ENCODE assay signal across 16 mouse cellular contexts in the genomic region with DNA sequence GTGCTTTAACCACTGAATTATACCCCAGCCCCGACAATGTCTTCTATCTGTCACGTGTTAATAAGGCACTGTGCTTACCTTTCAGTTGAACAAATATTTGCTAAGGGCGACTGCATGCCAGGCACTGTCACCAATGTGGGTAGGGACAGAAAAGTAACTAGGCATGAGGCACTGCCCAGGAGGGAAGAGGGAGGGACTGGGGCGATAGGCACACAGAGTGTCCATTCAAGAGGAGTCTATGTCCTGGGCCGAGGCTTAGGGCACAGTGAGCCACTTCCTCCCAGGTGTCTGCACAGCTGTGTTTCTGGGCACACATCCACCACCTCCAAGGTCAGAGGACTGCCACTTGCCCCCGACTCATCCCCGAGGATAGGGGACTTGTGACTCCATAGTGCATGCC. TPM values are rescaled to one million over a fixed set of nuclear protein-coding genes. Genes with fewer than 3 reads are reported as not detected.
DNase-seq lines count a peak whose midpoint lies in the region; ATAC-seq and TF ChIP-seq lines count a peak whose summit lies in the region.
"Had no signal": no experiment of that assay in that cellular context is flagged by ENCODE, and none has a peak within 500 bp of the region (broad histone marks: within the 10 kb centered on the region; RNA-seq: fewer than 3 reads in every experiment).

TSS of gene Ubxn10 (minus strand) at position 137 of the 400 bp plus-strand sequence.

- no peak within 1 kb of the TSS for H3K4me2 ChIP-seq in hindbrain, embryonic 11.5 days (replicated peaks; ENCODE audit: low read depth, low read length)
- no peak within 1 kb of the TSS for H3K4me2 ChIP-seq in liver, postnatal 0 days (ENCODE audit: low read depth, low read length)
- H3K4me2 ChIP-seq: heart, embryonic 13.5 days; limb, embryonic 15.5 days had no signal

- TF ChIP-seq CTCF in liver, postnatal 0 days (IDR thresholded peaks at IDR 0.05; ENCODE audit: low read depth), result no peak

- no peak within 1 kb of the TSS for H3K9ac ChIP-seq in hindbrain, embryonic 11.5 days (ENCODE audit: low read depth, low read length)
- no peak within 1 kb of the TSS for H3K9ac ChIP-seq in liver, postnatal 0 days (replicated peaks)
- H3K9ac ChIP-seq: heart, embryonic 13.5 days; limb, embryonic 15.5 days had no signal

- peak within 1 kb of the TSS; percentile 69 for H3K27ac ChIP-seq in hindbrain, embryonic 10.5 days
- no peak within 1 kb of the TSS for H3K27ac ChIP-seq in hindbrain, embryonic 11.5 days (ENCODE audit: low read depth, low read length)
- no peak within 1 kb of the TSS for H3K27ac ChIP-seq in liver, postnatal 0 days (ENCODE audit: low read depth)
- H3K27ac ChIP-seq: heart, embryonic 13.5 days; limb, embryonic 15.5 days had no signal

- no peak within 1 kb of the TSS for H3K4me3 ChIP-seq in hindbrain, embryonic 10.5 days
- H3K4me3 ChIP-seq in hindbrain, embryonic 11.5 days (ENCODE audit: low read depth, low read length), result no peak within 1 kb of the TSS
- no peak within 1 kb of the TSS for H3K4me3 ChIP-seq in liver, postnatal 0 days (ENCODE audit: low read depth, low read length)
- H3K4me3 ChIP-seq: erythroblast, embryonic 14.5 days; heart, embryonic 13.5 days; limb, embryonic 15.5 days; megakaryocyte, embryonic 14.5 days; myocyte had no signal

- no peak for ATAC-seq in hindbrain, embryonic 11.5 days (ENCODE audit: low FRiP score)
- ATAC-seq in liver, postnatal 0 days, result no peak

- peaks cover 32% of the 10 kb centered on the region for H3K4me1 ChIP-seq in hindbrain, embryonic 10.5 days (replicated peaks)
- no peaks in the 10 kb centered on the region for H3K4me1 ChIP-seq in hindbrain, embryonic 11.5 days (replicated peaks; ENCODE audit: control insufficient read depth, insufficient read depth, low read length)
- no peaks in the 10 kb centered on the region for H3K4me1 ChIP-seq in liver, postnatal 0 days (ENCODE audit: insufficient read depth)
- H3K4me1 ChIP-seq: megakaryocyte, embryonic 14.5 days had no signal

- no peaks in the 10 kb centered on the region for H3K27me3 ChIP-seq in hindbrain, embryonic 10.5 days (ENCODE audit: insufficient read depth, poor library complexity, severe bottlenecking)
- no peaks in the 10 kb centered on the region for H3K27me3 ChIP-seq in hindbrain, embryonic 11.5 days (ENCODE audit: control insufficient read depth, insufficient read depth, low read length)
- no peaks in the 10 kb centered on the region for H3K27me3 ChIP-seq in liver, postnatal 0 days (ENCODE audit: insufficient read depth, low read length)
- H3K27me3 ChIP-seq: limb, embryonic 15.5 days had no signal

- WGBS in hindbrain, embryonic 10.5 days, result 65% methylated on average over 7 of the region's 7 CpGs
- WGBS in hindbrain, embryonic 11.5 days, result 69% methylated on average over 7 of the region's 7 CpGs
- 47% methylated on average over 7 of the region's 7 CpGs for WGBS in liver, postnatal 0 days (ENCODE audit: insufficient replicate concordance)

- TF ChIP-seq EP300 in liver, postnatal 0 days (IDR thresholded peaks at IDR 0.05; ENCODE audit: low read depth), result no peak

- no peaks in the 10 kb centered on the region for H3K36me3 ChIP-seq in hindbrain, embryonic 10.5 days
- H3K36me3 ChIP-seq in hindbrain, embryonic 11.5 days (ENCODE audit: control insufficient read depth, insufficient read depth, low read length), result no peaks in the 10 kb centered on the region
- H3K36me3 ChIP-seq in liver, postnatal 0 days (replicated peaks; ENCODE audit: insufficient read depth, low read length), result no peaks in the 10 kb centered on the region
- H3K36me3 ChIP-seq: heart, embryonic 13.5 days; limb, embryonic 15.5 days had no signal

- no peak for DNase-seq in hindbrain, embryonic 10.5 days (ENCODE audit: low spot score)
- no peak for DNase-seq in hindbrain, embryonic 11.5 days (ENCODE audit: low spot score)
- peak; percentile 66 for DNase-seq in urinary bladder, postnatal 14 days (ENCODE audit: low spot score)
- no peak for DNase-seq in urinary bladder, postnatal 4 days (ENCODE audit: low spot score in 2 of 2)
- peak; percentile 76 for DNase-seq in lung, postnatal 25 days (ENCODE audit: low spot score)
- DNase-seq in retina, postnatal 1 day, result no peak
- DNase-seq in liver, postnatal 0 days, result no peak
- DNase-seq in cerebellum, adult 9-11 months, result no peak
- DNase-seq: adrenal gland, postnatal 10 days; gastrocnemius, postnatal 36 days; kidney, postnatal 14 days had no signal

- H3K9me3 ChIP-seq in hindbrain, embryonic 10.5 days, result no peaks in the 10 kb centered on the region
- H3K9me3 ChIP-seq in hindbrain, embryonic 11.5 days (ENCODE audit: control insufficient read depth, low read length), result no peaks in the 10 kb centered on the region
- H3K9me3 ChIP-seq in liver, postnatal 0 days (ENCODE audit: low read length), result no peaks in the 10 kb centered on the region
- H3K9me3 ChIP-seq: heart, embryonic 13.5 days; limb, embryonic 15.5 days had no signal

RNA-seq across cellular contexts. Expression of gene Ubxn10, which starts in this region (rescaled TPM):
- polyA plus RNA-seq in hindbrain, embryonic 10.5 days (2016; fragmentation: Nextera tagmentation; extraction: Ambion mirVana), result 2.3 and 4.6 TPM in 2 replicates
- 2.8 and 4.3 TPM in 2 replicates for polyA plus RNA-seq in hindbrain, embryonic 11.5 days (2014; fragmentation: Nextera tagmentation; extraction: Ambion mirVana)
- 0.05 and 0.08 TPM in 2 replicates for polyA plus RNA-seq in liver, postnatal 0 days (2015; fragmentation: Nextera tagmentation; extraction: Ambion mirVana)
- polyA plus RNA-seq: erythroblast, embryonic 14.5 days; myocyte had no signal

Comparison
In these comparisons a context has a peak if more than half of its experiments do, and no peak if none do; other contexts are left out.
1. DNase-seq: peak in urinary bladder, postnatal 14 days (single experiment) and lung, postnatal 25 days (single experiment); none in hindbrain, embryonic 10.5 days (single experiment), hindbrain, embryonic 11.5 days (single experiment), urinary bladder, postnatal 4 days (0 of 2), retina, postnatal 1 day (single experiment), liver, postnatal 0 days (single experiment) and cerebellum, adult 9-11 months (single experiment).